Mouse (Mus musculus): ENCODE results near the gene Heatr9. TPM values are rescaled to one million over a fixed set of nuclear protein-coding genes. Genes with fewer than 3 reads are reported as not detected.

Heatr9 gene
- not detected in 2 replicates for polyA plus RNA-seq (2015; fragmentation: Nextera tagmentation; extraction: Ambion mirVana)

- no peaks in the 10 kb centered on the region for H3K27me3 ChIP-seq (replicated peaks)
- H3K36me3 ChIP-seq = no peaks in the 10 kb centered on the region
- no peak within 1 kb of the TSS for H3K4me3 ChIP-seq
- H3K27ac ChIP-seq (replicated peaks) = no peak within 1 kb of the TSS
- WGBS = 72% methylated on average over 3 of the region's 3 CpGs
- ATAC-seq (ENCODE audit: extremely low read depth, insufficient number of reproducible peaks, low FRiP score, low TSS enrichment) = no peak
- no peaks in the 10 kb centered on the region for H3K9me3 ChIP-seq
- H3K9ac ChIP-seq = no peak within 1 kb of the TSS
- no peak within 1 kb of the TSS for H3K4me2 ChIP-seq
- no peaks in the 10 kb centered on the region for H3K4me1 ChIP-seq
These were observed at the start of gene Heatr9 for GRCm38 (mm10) chr11:83522075-83522474. Heatr9 (minus strand) TSS chr11:83522175.

GRCm38 (mm10) chr11:83570189-83570588, 48.2 kb upstream of the Heatr9 start:
- Histone ChIP-seq H3K4me1 (no peaks in the 10 kb centered on the region), H3K4me2 (no peak overlapping the region), H3K36me3 (no peaks in the 10 kb centered on the region), H3K9me3 (no peaks in the 10 kb centered on the region), H3K4me3 (no peak overlapping the region), H3K27me3 (replicated peaks) (0 out of 2 replicates have a peak, but pooled peaks cover 5% of the 10 kb centered on the region), H3K9ac (no peak overlapping the region), H3K27ac (replicated peaks) (no peak overlapping the region)
- no peak for ATAC-seq (ENCODE audit: extremely low read depth, insufficient number of reproducible peaks, low FRiP score, low TSS enrichment)
- 79% methylated on average over 2 of the region's 2 CpGs for WGBS

- WGBS = 84% methylated on average over 7 of the region's 7 CpGs
- no peak for ATAC-seq (ENCODE audit: extremely low read depth, insufficient number of reproducible peaks, low FRiP score, low TSS enrichment)
- H3K4me2 ChIP-seq = no peak overlapping the region
These were observed 47.3 kb upstream of the Heatr9 start for GRCm38 (mm10) chr11:83569249-83569648.

GRCm38 (mm10) chr11:83568786-83569185, 46.8 kb upstream of the Heatr9 start:
- no peak overlapping the region for H3K4me3 ChIP-seq
- no peak overlapping the region for H3K4me2 ChIP-seq
- H3K9me3 ChIP-seq = no peaks in the 10 kb centered on the region
- no peak overlapping the region for H3K9ac ChIP-seq
- no peak overlapping the region for H3K27ac ChIP-seq (replicated peaks)
- H3K27me3 ChIP-seq (replicated peaks) = 0 out of 2 replicates have a peak, but pooled peaks cover 5% of the 10 kb centered on the region
- no peaks in the 10 kb centered on the region for H3K36me3 ChIP-seq
- H3K4me1 ChIP-seq = no peaks in the 10 kb centered on the region; the same call in 1 of the 2 replicates
- WGBS = 73% methylated on average over 3 of the region's 3 CpGs
- ATAC-seq (ENCODE audit: extremely low read depth, insufficient number of reproducible peaks, low FRiP score, low TSS enrichment) = no peak

More at GRCm38 (mm10) chr11:83569249-83569648, 47.3 kb upstream of the Heatr9 start:
- Histone ChIP-seq H3K4me3 (no peak overlapping the region), H3K36me3 (no peaks in the 10 kb centered on the region), H3K9me3 (no peaks in the 10 kb centered on the region), H3K9ac (no peak overlapping the region), H3K27me3 (replicated peaks) (0 out of 2 replicates have a peak, but pooled peaks cover 5% of the 10 kb centered on the region), H3K4me1 (no peaks in the 10 kb centered on the region), H3K27ac (replicated peaks) (no peak overlapping the region)

- peaks cover 2% of the 10 kb centered on the region; the same call in 1 of the 2 replicates for H3K4me1 ChIP-seq
- no peak overlapping the region for H3K4me3 ChIP-seq
- no peaks in the 10 kb centered on the region for H3K9me3 ChIP-seq
- no peaks in the 10 kb centered on the region for H3K36me3 ChIP-seq
- no peak for ATAC-seq (ENCODE audit: extremely low read depth, insufficient number of reproducible peaks, low FRiP score, low TSS enrichment)
- no peak overlapping the region for H3K27ac ChIP-seq (replicated peaks)
- WGBS = 82% methylated on average over 9 of the region's 9 CpGs
- H3K9ac ChIP-seq = no peak overlapping the region
- 0 out of 2 replicates have a peak, but pooled peaks cover 5% of the 10 kb centered on the region for H3K27me3 ChIP-seq (replicated peaks)
- no peak overlapping the region for H3K4me2 ChIP-seq
These were observed 46.1 kb upstream of the Heatr9 start for GRCm38 (mm10) chr11:83568061-83568460.

GRCm38 (mm10) chr11:83567311-83567710, 45.3 kb upstream of the Heatr9 start:
- ATAC-seq (ENCODE audit: extremely low read depth, insufficient number of reproducible peaks, low FRiP score, low TSS enrichment) = no peak
- H3K27me3 ChIP-seq (replicated peaks) = 0 out of 2 replicates have a peak, but pooled peaks cover 5% of the 10 kb centered on the region
- WGBS = 51% methylated on average over 7 of the region's 7 CpGs

GRCm38 (mm10) chr11:83566617-83567016, 44.6 kb upstream of the Heatr9 start:
- H3K9me3 ChIP-seq = no peaks in the 10 kb centered on the region

More at GRCm38 (mm10) chr11:83567311-83567710, 45.3 kb upstream of the Heatr9 start:
- Histone ChIP-seq H3K4me1 (peaks cover 2% of the 10 kb centered on the region; the same call in 1 of the 2 replicates), H3K9ac (no peak overlapping the region), H3K27ac (replicated peaks) (no peak overlapping the region), H3K9me3 (no peaks in the 10 kb centered on the region), H3K4me3 (no peak overlapping the region), H3K4me2 (no peak overlapping the region), H3K36me3 (no peaks in the 10 kb centered on the region)

GRCm38 (mm10) chr11:83563754-83564153, 41.8 kb upstream of the Heatr9 start:
- Histone ChIP-seq H3K27ac (replicated peaks) (no peak overlapping the region), H3K4me1 (peaks cover 2% of the 10 kb centered on the region; the same call in 1 of the 2 replicates), H3K27me3 (replicated peaks) (0 out of 2 replicates have a peak, but pooled peaks cover 5% of the 10 kb centered on the region), H3K9me3 (no peaks in the 10 kb centered on the region), H3K4me3 (no peak overlapping the region), H3K36me3 (no peaks in the 10 kb centered on the region), H3K9ac (no peak overlapping the region), H3K4me2 (no peak overlapping the region)
- no peak for ATAC-seq (ENCODE audit: extremely low read depth, insufficient number of reproducible peaks, low FRiP score, low TSS enrichment)
- WGBS = 65% methylated on average over 2 of the region's 2 CpGs

More at GRCm38 (mm10) chr11:83566617-83567016, 44.6 kb upstream of the Heatr9 start:
- no peak overlapping the region for H3K4me2 ChIP-seq
- no peak overlapping the region for H3K4me3 ChIP-seq
- H3K4me1 ChIP-seq = peaks cover 2% of the 10 kb centered on the region; the same call in 1 of the 2 replicates
- ATAC-seq (ENCODE audit: extremely low read depth, insufficient number of reproducible peaks, low FRiP score, low TSS enrichment) = no peak
- no peak overlapping the region for H3K27ac ChIP-seq (replicated peaks)
- H3K36me3 ChIP-seq = no peaks in the 10 kb centered on the region
- no peak overlapping the region for H3K9ac ChIP-seq
- 0 out of 2 replicates have a peak, but pooled peaks cover 5% of the 10 kb centered on the region for H3K27me3 ChIP-seq (replicated peaks)

- no peak for ATAC-seq (ENCODE audit: extremely low read depth, insufficient number of reproducible peaks, low FRiP score, low TSS enrichment)
- H3K9me3 ChIP-seq = no peaks in the 10 kb centered on the region
- H3K36me3 ChIP-seq = no peaks in the 10 kb centered on the region
- H3K4me1 ChIP-seq = peaks cover 2% of the 10 kb centered on the region; the same call in 1 of the 2 replicates
- WGBS = 60% methylated on average over 6 of the region's 6 CpGs
- H3K4me2 ChIP-seq = no peak overlapping the region
- H3K9ac ChIP-seq = no peak overlapping the region
- H3K27ac ChIP-seq (replicated peaks) = no peak overlapping the region
- no peak overlapping the region for H3K4me3 ChIP-seq
- peaks cover 5% of the 10 kb centered on the region; the same call in 1 of the 2 replicates for H3K27me3 ChIP-seq (replicated peaks)
These were observed 40.4 kb upstream of the Heatr9 start for GRCm38 (mm10) chr11:83562311-83562887.

- H3K36me3 ChIP-seq = no peaks in the 10 kb centered on the region
- no peak for ATAC-seq (ENCODE audit: extremely low read depth, insufficient number of reproducible peaks, low FRiP score, low TSS enrichment)
- no peaks in the 10 kb centered on the region for H3K9me3 ChIP-seq
- no peak overlapping the region for H3K4me3 ChIP-seq
- H3K9ac ChIP-seq = no peak overlapping the region
- no peak overlapping the region for H3K4me2 ChIP-seq
- H3K27ac ChIP-seq (replicated peaks) = no peak overlapping the region
- WGBS = 58% methylated on average over 6 of the region's 6 CpGs
- peaks cover 2% of the 10 kb centered on the region; the same call in 1 of the 2 replicates for H3K4me1 ChIP-seq
- H3K27me3 ChIP-seq (replicated peaks) = no peaks in the 10 kb centered on the region; the same call in 1 of the 2 replicates
These were observed 38.4 kb upstream of the Heatr9 start for GRCm38 (mm10) chr11:83560405-83560804.

GRCm38 (mm10) chr11:83557074-83557473, 35.1 kb upstream of the Heatr9 start:
- Histone ChIP-seq H3K4me1 (no peaks in the 10 kb centered on the region), H3K9me3 (no peaks in the 10 kb centered on the region), H3K27me3 (replicated peaks) (no peaks in the 10 kb centered on the region; the same call in 1 of the 2 replicates), H3K27ac (replicated peaks) (no peak overlapping the region), H3K36me3 (no peaks in the 10 kb centered on the region), H3K9ac (no peak overlapping the region), H3K4me2 (no peak overlapping the region), H3K4me3 (no peak overlapping the region)
- 72% methylated on average over 10 of the region's 10 CpGs for WGBS
- ATAC-seq (ENCODE audit: extremely low read depth, insufficient number of reproducible peaks, low FRiP score, low TSS enrichment) = no peak
